Mouse (Mus musculus) kidney, postnatal 0 days (tissue): ENCODE results near the gene Itpr2. TPM values are rescaled to one million over a fixed set of nuclear protein-coding genes. Genes with fewer than 3 reads are reported as not detected.
A peak's percentile ranks its signal among the peaks of the same experiment; 100 is the strongest.

ENCODE experiments used
- ATAC-seq: fragments of 200-750 bp; cut with Nextera tagmentation; replicated peaks from 2 replicates; pipeline ENCODE4 v1.8.0; 2017; ENCODE audit warnings: low read depth, moderate number of reproducible peaks, moderate TSS enrichment, moderate library complexity; ENCODE audit not compliant: low FRiP score
- DNase-seq: peaks from one replicate; pipeline ENCODE4 v3.0.0-alpha.2; 2016; ENCODE audit warnings: low spot score
- H3K27ac ChIP-seq: fragments of 300-500 bp; sonication (generic); 2 replicates; pipeline ENCODE4 v1.5.1; 2014; ENCODE audit warnings: mild to moderate bottlenecking
- H3K27me3 ChIP-seq: fragments of 300-500 bp; sonication (generic); 2 replicates; pipeline ENCODE4 v1.6.1; 2014; ENCODE audit warnings: low read length, mixed read lengths; ENCODE audit not compliant: insufficient read depth
- H3K36me3 ChIP-seq: fragments of 300-500 bp; sonication (generic); 2 replicates; pipeline ENCODE4 v1.6.1; 2014; ENCODE audit warnings: low read length, mixed read lengths; ENCODE audit not compliant: insufficient read depth
- H3K4me1 ChIP-seq: fragments of 300-500 bp; sonication (generic); replicated peaks from 2 replicates; pipeline ENCODE4 v1.6.1; 2014; ENCODE audit warnings: antibody characterized with exemption, low read length, mixed read lengths; ENCODE audit not compliant: insufficient read depth
- H3K4me2 ChIP-seq: fragments of 300-500 bp; sonication (generic); 2 replicates; pipeline ENCODE4 v1.6.1; 2014; ENCODE audit warnings: mild to moderate bottlenecking, low read length, moderate library complexity, mixed read lengths
- H3K4me3 ChIP-seq: fragments of 300-500 bp; sonication (generic); replicated peaks from 2 replicates; pipeline ENCODE4 v1.5.1; 2014; ENCODE audit warnings: low read depth, low read length
- H3K9ac ChIP-seq: fragments of 300-500 bp; sonication (generic); 2 replicates; pipeline ENCODE4 v1.6.1; 2014; ENCODE audit warnings: low read depth, low read length
- H3K9me3 ChIP-seq: fragments of 300-500 bp; sonication (generic); replicated peaks from 2 replicates; pipeline ENCODE4 v1.6.1; 2016; ENCODE audit warnings: low read length, inconsistent platforms, mixed read lengths
- CTCF ChIP-seq: IDR thresholded peaks from 2 replicates; pipeline ENCODE4 v1.5.1; 2016; ENCODE audit warnings: antibody characterized with exemption, low read depth, mild to moderate bottlenecking, moderate library complexity
- WGBS: fragments of 180-500 bp; shearing (Covaris S2); extraction: QIAGEN DNeasy Blood & Tissue Kit; methylation state at CpG from one replicate; pipeline ENCODE4 v1.1.7; 2014; 5-methylcytosine and 5-hydroxymethylcytosine counted together
- polyA plus RNA-seq: library from polyadenylated mRNA; unstranded; fragments of >200 nt; fragmentation: Nextera tagmentation; extraction: Ambion mirVana; gene quantifications from 2 replicates; pipeline ENCODE4 v1.2.1, GENCODE M21; 2015

Gene Itpr2
- polyA plus RNA-seq, 1 experiment from 2014 or later, result 17.4 TPM

DNA sequence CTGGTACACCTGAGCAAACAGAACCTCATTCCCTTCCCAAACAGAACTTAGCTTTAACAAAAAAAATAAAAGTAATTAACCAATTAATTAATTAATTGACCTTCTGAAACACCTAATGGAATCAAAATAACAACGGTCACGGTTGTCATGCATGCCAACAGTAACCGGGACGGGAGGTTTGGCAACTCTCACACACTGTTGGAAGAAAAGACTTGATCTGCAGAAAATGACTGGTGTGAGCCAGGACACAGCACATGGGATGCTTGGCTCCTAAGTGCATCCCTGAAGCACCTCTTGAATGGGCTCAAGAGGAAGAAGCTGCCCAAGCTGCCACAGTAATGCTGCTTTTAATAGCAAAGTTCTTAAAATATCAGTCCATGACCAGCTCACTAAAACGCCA lies 161.1 kb downstream of the Itpr2 start:
- Histone ChIP-seq H3K9me3 (no peaks in the 10 kb centered on the region), H3K36me3 (no peaks in the 10 kb centered on the region), H3K9ac (no peak overlapping the region), H3K4me2 (no peak overlapping the region), H3K27me3 (no peaks in the 10 kb centered on the region), H3K4me1 (0 out of 2 replicates have a peak, but pooled peaks cover 3% of the 10 kb centered on the region), H3K4me3 (no peak overlapping the region), H3K27ac (no peak overlapping the region)
- 85% methylated on average over 5 of the region's 5 CpGs for WGBS
- ATAC-seq (no peak), DNase-seq (no peak)
- TF ChIP-seq CTCF, result no peak

DNA sequence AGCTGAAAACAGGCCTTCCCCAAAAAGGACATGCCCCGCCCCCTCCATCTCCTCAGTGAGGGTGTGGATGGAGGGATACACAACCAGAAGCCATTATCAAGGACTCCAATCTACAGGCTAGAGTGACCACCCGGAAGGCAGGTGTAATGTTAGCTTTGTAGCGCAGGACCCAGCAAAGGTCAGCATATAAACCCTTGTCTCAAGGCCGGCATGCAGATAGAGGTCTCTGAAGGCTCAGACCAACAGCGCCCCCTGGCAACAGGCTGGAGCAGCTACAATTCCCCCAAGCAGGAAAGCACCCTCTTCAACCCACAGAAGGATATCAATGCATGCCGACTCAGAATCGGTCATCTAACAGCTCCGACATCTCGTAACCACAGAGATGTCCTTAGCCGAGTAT lies 162.2 kb downstream of the Itpr2 start:
- Histone ChIP-seq H3K36me3 (no peaks in the 10 kb centered on the region), H3K4me2 (no peak overlapping the region), H3K9ac (no peak overlapping the region), H3K4me1 (0 out of 2 replicates have a peak, but pooled peaks cover 3% of the 10 kb centered on the region), H3K27me3 (no peaks in the 10 kb centered on the region), H3K9me3 (no peaks in the 10 kb centered on the region), H3K27ac (no peak overlapping the region), H3K4me3 (no peak overlapping the region)
- ATAC-seq (0 out of 2 replicates have a peak, but pooled peaks have one; percentile 43), DNase-seq (peak; percentile 72)
- TF ChIP-seq CTCF, result peak; percentile 71
- 60% methylated on average over 10 of the region's 10 CpGs for WGBS

DNA sequence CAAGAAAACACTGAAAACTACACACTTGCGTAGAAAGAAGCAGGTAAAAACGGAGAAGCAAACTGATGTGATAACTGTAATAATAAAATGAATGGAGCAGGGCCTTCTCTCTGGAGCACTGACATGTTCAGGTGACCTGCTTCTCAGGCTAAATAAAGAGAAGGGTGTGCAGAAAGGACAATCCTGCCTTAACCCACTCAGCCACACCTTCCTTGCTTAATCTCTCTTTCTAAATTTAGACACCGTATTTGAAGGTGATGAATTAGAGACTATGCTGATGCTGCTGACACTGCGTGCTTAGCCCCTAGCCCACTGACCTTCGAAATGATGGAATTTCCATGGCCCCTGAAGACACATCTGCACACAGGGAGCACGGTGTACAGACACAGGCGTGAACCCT lies 164.8 kb downstream of the Itpr2 start:
- H3K36me3 ChIP-seq, result no peaks in the 10 kb centered on the region
- WGBS, result 75% methylated on average over 7 of the region's 7 CpGs
- no peak overlapping the region for H3K4me3 ChIP-seq
- H3K9me3 ChIP-seq, result no peaks in the 10 kb centered on the region
- H3K9ac ChIP-seq, result no peak overlapping the region
- H3K27ac ChIP-seq, result no peak overlapping the region
- DNase-seq, result no peak
- no peak for ATAC-seq
- H3K27me3 ChIP-seq, result no peaks in the 10 kb centered on the region
- no peak for TF ChIP-seq CTCF
- H3K4me1 ChIP-seq, result no peaks in the 10 kb centered on the region
- no peak overlapping the region for H3K4me2 ChIP-seq

DNA sequence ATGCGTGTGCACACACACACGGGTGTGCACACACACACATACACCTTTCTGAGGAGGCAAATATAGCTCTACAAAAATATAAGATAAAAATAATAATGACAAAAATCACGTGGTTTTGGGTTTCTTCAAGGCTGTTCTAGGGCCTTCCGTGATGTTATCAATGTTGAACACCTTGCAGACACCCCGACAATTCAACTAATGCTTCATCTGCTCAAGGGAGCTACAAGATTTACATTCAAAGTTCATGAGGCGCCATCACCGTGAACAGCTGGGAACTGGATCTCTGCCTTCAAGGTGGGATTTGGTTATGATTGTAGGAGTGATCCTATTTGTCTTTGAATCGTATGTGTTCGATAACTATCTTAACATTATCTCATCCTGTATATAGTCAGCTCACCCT lies 166.8 kb downstream of the Itpr2 start:
- H3K36me3 ChIP-seq, result no peaks in the 10 kb centered on the region
- no peak for DNase-seq
- H3K4me2 ChIP-seq, result no peak overlapping the region
- H3K9ac ChIP-seq, result no peak overlapping the region
- H3K9me3 ChIP-seq, result no peaks in the 10 kb centered on the region
- TF ChIP-seq CTCF, result no peak
- no peak for ATAC-seq
- no peaks in the 10 kb centered on the region for H3K4me1 ChIP-seq
- no peak overlapping the region for H3K27ac ChIP-seq
- H3K4me3 ChIP-seq, result no peak overlapping the region
- WGBS, result 96% methylated on average over 9 of the region's 9 CpGs
- no peaks in the 10 kb centered on the region for H3K27me3 ChIP-seq

DNA sequence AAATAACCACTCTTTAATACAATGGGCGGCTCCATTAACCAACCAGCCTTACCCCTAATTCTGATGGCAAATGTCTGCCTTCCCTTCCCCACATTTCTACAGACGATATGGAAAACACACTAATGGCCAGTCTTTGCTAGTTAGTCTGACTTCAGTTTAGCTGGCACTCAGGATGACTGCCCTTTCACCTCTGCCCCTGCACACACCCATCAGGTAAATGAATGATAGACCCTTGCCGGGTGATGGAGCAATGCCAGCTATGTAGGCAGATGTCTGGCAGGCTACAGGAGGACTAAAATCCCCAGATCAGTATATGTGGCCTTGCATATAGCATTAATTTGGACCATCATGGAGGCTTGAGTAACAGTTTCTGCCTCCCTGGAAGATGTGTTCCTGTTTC lies 168.5 kb downstream of the Itpr2 start:
- H3K27ac ChIP-seq, result no peak overlapping the region
- no peaks in the 10 kb centered on the region for H3K9me3 ChIP-seq
- TF ChIP-seq CTCF, result no peak
- no peak for DNase-seq
- no peaks in the 10 kb centered on the region for H3K36me3 ChIP-seq
- WGBS, result 72% methylated on average over 3 of the region's 3 CpGs
- H3K4me1 ChIP-seq, result no peaks in the 10 kb centered on the region
- no peak overlapping the region for H3K9ac ChIP-seq
- no peak overlapping the region for H3K4me2 ChIP-seq
- ATAC-seq, result no peak
- H3K4me3 ChIP-seq, result no peak overlapping the region
- H3K27me3 ChIP-seq, result no peaks in the 10 kb centered on the region

DNA sequence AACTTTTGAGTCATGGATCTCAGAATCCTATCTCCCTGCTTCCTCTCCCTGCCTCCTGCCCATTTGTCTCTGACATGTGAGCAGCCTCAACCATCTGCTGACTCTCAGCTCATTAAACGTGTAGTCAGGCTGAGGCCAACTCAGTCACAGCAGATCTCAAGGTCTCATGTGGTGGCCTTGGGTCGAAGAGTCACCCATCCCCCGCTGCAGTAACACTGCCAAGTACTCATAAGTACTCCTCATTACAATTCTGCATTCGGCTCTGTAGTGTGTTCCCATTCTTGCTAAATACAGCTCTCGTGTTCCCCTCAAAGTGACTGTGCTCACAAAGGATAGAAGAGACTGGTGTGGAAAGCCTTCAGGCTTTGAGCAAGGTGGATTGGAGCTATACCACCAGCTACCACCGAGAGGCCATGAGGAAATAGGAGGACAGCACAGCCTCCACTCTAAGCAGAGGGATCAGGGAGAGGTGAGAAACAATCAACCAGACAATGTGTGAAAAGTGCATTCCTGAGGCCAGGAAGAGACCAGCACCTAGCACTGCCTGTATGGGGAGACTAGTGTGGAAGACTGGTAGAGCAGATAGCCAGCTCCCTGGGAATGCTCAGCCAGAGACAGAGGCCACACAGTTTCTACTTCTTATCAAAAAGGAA lies 170.9 kb downstream of the Itpr2 start:
- WGBS, result 46% methylated on average over 6 of the region's 6 CpGs
- H3K27ac ChIP-seq, result no peak overlapping the region
- H3K9me3 ChIP-seq, result no peaks in the 10 kb centered on the region
- TF ChIP-seq CTCF, result no peak
- H3K27me3 ChIP-seq, result no peaks in the 10 kb centered on the region
- H3K36me3 ChIP-seq, result no peaks in the 10 kb centered on the region
- no peak overlapping the region for H3K4me2 ChIP-seq
- no peak overlapping the region for H3K4me3 ChIP-seq
- ATAC-seq (no peak), DNase-seq (no peak)
- H3K4me1 ChIP-seq, result no peaks in the 10 kb centered on the region
- H3K9ac ChIP-seq, result no peak overlapping the region

DNA sequence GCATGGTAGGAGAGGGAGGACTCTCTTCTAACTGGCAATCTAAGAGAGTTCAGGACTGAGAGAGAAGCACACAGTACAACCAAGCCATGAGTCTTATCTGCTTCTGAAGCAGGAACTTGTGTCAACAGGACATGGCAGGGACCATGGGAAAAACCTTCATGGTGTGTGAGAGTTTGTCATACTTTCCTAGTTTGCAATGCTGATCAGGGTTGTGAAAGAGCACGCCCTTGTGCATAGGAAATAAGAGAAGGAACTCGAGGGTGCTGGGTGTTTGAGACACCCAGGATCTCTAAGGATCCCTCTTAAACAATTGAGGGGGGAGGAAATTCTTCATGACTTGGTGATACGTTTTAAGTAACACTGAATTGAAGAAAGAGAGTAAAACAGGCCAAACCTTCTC lies 172.9 kb downstream of the Itpr2 start:
- DNase-seq (no peak), ATAC-seq (no peak)
- H3K4me1 ChIP-seq, result no peaks in the 10 kb centered on the region
- 74% methylated on average over 3 of the region's 3 CpGs for WGBS
- no peak overlapping the region for H3K4me3 ChIP-seq
- no peaks in the 10 kb centered on the region for H3K36me3 ChIP-seq
- H3K27ac ChIP-seq, result no peak overlapping the region
- H3K9me3 ChIP-seq, result no peaks in the 10 kb centered on the region
- no peak overlapping the region for H3K9ac ChIP-seq
- no peak for TF ChIP-seq CTCF
- H3K4me2 ChIP-seq, result no peak overlapping the region
- H3K27me3 ChIP-seq, result no peaks in the 10 kb centered on the region
